Mouse (Mus musculus): ENCODE results near the gene Map3k5.
A peak's percentile ranks its signal among the peaks of the same experiment; 100 is the strongest.

Map3k5 gene

DNA sequence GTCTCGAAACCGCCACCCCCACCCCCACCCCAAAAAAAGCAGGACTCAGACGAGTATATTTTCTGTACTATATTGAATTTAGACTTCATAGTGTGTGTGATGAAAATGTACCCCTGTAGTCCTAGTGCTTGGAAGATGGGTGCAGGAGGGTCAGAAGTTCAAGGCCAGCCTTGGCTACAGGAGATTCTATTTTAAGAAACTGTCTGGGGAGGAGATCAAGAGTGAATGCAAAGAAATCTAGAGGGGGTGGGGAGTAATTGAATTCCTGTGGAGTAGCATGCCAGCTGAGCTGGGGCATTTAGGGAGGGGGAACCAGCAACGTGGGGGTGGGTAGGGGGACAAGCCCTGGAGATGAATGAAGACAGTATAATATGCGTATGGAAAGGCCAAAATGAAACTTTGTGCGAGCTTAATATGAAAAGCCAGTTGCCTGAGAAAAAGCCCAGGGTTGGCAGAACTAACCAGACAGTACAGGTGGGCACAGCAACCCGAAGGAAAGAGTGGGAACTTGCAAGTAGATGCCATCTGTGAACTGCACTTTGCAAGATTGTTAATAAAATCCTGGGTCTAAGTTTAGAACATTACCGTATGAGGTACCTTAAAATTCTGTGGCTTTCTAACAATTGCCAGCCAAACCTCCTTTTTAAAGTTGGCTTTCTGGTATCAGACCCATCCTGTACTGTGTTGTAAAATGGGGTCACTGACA lies 222.9 kb downstream of the Map3k5 start:
- no peak for DNase-seq (ENCODE audit: low spot score)

DNA sequence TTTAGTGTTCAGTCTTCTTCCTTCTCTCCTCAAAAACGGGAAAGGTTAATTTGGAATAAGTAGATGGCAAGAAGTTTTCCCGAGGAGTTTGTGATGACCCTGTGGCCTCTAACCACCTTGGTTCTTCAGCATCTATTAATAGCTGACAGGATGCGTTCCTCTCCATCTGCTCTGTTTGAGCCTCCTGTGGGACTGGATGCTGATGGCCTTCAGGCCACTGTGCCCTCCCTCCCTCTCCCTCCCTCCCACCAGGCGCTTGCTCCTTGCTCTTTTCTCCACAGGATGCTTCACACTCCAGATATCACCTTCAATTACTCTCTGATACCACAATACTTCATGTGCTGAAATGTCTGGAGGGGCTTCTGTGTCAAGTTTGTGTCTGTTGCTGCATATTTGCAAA lies 224.5 kb downstream of the Map3k5 start:
- DNase-seq (ENCODE audit: low spot score): no peak

DNA sequence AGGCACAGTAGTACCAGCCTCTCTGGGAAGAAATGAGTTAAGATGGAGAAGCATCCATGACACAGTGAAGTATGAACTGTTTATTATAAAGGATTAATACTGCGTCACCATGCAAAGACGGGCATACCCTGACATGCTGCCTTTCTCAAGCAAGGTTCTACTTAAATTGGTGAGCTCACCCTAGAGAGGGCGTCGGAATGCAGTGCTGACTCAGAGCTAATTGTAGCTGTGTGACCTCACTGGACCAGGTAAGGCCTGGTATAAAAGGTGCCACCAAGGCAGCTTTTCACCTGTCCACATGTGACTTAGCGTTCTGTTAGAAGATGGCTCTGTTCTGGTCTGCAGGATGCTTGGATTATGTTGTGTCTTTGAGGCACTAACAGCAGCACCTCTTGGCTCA lies 225.0 kb downstream of the Map3k5 start:
- DNase-seq (ENCODE audit: low spot score): no peak

DNA sequence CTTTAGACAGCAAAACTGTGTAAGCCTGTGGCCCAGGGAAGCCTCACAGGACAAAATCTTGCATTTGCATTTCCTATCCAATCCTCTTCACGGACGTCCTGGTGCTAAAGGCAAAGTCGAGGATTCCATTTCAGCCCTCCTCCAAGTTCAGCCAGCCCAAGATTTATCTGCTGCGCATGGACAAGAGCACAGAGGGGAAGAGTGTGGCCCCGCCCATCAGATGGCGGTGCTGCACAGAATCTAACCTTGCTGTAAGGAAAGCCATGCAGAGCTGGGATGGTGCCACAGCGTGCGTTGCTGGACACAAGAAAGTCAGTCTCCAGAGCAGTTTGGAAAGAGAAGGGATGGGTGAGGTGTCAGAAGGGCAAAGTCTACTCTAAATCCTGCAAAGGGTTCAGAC lies 226.6 kb downstream of the Map3k5 start:
- no peak for DNase-seq (ENCODE audit: low spot score)

DNA sequence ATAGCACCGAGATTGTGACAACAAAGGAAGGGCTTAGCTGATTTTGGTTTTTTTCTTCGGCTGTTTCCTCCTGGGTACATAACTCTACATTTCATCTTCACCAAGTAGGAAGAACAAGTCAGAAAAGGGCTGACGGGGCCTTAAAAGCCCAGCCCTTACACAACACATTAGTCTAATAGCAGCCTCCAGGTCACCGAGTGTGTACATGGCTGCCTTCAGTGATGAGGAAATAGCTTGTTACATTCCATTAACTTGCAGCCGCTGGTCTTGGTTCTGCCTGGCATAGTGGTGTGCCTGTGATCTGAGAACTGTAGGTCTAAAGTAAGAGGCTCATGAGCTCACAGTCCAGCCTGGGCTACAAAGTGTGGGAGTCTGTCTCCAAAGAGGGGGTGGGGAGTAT lies 230.5 kb downstream of the Map3k5 start:
- no peak for DNase-seq (ENCODE audit: low spot score)

DNA sequence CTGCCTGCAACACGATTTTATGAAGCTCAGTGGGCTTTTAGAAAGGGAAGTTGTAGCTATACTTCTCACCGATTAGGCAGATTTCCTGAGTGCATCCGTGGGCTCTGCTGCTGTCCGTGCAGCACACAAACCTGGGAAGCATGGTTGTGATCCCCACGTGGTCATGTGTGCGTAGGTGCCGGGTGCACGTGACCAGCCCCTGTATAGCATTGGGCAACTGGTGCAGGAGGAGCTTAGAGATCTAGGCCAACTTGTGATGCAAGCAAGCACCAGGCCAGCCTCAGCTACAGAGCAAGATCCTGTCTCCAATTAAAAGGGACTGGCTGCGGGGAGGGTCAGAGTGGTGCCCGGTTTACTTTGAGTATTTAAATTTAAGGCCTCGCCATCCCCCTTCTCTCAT lies 232.5 kb downstream of the Map3k5 start:
- DNase-seq (ENCODE audit: low spot score): peak; percentile 21

DNA sequence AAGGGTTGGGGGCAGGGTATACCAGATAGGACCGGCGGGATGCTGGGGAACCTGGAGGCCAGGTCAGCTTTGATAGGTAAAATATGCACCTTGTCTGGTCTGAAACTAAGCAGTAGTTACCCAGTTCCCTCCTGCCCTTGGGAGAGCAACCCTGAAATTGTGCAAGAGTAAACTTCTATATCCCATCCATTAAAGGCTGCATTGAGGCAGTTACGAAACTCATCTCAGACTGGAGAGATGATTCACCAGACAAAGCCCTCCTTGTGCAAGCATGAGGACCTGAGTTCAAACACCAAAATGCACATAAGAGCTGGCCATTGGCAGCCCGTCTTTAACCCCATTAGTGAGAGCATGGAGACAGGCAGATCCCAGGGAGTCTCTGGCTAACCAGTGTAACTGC lies 233.2 kb downstream of the Map3k5 start:
- DNase-seq (ENCODE audit: low spot score): no peak

DNA sequence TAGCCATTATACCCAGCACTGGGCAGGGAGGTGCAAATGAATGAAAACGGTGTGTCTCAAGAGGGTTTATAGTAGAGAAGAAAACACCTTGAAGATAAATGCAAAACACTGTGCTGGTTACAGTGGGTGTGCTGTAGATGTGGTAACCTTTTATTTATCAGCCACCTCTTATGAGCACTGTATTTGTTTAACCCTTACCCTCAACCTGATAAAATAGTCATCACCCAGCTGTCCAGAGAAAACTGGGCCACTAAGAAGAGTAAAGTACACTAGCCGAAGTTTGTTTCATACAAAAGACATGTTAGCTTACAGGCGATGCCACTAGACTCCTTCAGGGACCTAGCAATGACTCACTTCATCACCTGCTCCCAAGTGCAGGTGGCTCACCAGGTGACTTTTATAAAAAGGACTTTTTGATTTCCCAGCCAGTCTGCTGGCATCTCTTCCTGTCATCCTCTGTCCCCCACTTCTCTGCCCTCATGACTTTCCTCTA lies 235.0 kb downstream of the Map3k5 start:
- DNase-seq (ENCODE audit: low spot score): no peak

DNA sequence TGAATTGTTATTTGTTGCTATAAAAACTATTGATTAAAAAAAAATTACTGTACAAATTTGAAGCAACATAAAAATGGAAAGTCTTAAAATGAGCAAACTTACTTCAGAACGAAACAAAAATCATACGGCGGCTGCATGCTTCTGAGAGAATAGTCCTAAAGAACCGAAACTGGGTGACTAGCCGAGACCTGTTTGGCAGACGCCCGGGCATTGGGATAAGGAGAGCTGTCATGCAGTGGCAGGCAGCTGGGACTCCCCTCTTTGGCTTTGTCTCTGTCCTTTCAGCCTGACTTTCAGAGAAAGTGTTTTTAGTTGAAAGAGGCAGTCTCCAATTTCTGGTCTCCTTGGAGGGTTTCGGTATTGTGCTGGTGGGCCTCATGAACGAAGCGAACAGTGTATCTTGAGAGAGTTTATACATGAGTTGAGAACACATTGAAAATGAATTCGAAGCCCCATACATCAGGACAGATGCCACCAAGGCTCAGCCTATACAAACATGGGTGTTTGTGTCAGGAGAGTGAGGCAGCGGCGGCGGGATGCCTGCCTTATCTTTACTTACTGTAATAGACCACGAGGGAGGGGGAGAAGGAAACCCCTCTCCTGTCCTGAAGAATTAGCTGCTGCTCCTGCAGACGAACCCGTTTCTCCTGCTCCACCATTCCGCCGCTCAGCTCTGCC lies 235.8 kb downstream of the Map3k5 start:
- peak; percentile 60 for DNase-seq (ENCODE audit: low spot score)

DNA sequence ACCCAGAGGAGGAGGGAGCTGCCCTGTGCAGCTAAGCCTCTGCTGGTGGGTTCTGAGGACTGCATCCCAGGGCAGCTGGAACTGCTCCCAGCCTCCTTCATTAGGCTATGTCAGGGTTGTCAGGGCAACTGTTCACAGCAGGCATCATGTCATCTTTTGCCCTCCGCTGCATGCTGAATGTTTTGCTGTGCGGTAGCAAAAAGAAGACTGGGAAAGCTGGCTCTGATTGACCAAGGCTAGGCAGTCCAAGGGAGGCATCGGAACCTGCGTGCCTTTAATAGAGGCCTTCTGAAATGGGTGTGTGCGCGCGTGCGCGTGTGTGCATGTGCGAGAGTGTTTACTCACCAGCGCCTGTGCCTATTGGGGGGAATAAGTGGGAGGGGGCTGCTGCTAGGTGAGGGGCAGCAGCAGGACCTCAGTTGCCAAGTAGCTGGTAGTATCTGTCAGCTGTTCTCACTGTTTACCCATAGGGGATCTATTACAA lies 236.4 kb downstream of the Map3k5 start:
- peak; percentile 96 for DNase-seq (ENCODE audit: low spot score)

DNA sequence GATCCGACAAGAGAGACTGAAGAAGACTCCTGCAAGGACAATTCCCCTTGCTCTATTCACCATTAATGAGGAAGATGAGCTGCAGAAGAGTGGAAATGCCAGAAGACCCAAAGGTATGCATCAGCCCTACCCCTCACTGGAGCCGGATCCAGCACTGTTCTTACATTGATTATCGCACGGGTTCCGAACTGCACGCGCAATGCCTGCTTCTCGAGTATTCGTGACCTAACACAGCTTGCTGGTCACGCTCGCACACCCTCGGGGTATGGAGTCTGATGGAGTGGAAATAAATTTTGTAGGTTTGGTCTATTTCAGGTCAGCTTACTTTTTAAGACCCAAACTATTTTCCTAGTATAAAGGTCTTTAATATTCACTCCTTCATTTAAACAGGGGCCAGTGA lies 236.9 kb downstream of the Map3k5 start:
- DNase-seq (ENCODE audit: low spot score): no peak

DNA sequence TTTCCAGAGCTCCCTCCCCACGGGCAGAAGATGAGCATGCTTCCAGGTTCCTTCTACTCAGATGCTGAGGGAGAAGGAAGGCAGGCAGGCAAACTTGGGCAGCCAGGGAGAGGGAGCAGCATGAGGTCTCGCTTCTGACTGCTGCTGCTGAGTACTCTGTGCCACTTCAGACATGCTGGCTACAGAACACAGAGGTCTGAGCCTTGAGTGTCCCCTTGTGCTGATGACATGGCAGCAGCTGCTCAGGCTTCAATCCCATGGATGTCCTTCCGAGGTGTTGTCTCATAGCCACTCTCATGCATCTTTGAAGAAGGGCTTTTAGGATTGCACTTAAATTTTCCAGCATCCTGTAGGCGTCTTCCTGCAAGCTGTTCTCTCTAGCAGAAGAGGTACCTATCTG lies 237.5 kb downstream of the Map3k5 start:
- DNase-seq (ENCODE audit: low spot score): no peak

DNA sequence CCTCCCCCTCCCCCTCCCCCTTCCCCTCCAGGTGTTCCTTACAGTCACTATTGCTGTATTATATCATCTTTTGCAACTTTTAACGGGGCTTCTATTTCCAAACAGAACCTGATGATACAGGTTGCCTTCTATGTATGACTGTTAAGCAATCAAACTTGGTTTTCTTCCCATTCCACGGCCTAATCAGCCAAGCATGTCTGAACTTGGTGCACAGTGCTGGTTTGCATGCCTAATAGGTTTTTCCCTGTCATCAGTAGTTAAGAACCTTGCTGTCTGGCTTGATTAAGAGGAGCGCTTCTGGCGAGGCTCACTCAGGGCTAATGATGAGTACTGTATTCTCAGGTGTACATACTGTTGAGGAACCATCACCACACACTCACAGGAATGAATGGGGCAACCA lies 239.5 kb downstream of the Map3k5 start:
- DNase-seq (ENCODE audit: low spot score): no peak

DNA sequence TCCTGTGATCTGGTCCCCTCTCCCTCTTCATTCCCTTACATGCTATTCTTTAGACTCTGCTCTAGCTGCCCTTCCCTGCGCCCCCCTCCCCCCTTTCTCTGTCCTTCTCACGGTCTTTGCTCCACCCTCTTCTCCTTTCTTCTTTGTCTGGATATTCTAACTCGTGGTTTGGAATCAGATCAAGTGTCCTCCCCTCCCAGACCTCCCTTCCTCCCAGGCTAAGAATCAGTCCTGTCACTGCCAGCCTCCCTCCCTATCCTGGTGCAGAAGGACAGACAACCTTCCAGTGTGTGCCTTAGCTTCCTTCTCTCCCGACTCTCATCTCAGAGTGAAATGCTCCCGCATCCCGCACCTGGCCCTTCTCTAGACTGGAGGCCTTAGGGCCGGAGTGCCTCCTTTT lies 241.8 kb downstream of the Map3k5 start:
- no peak for DNase-seq (ENCODE audit: low spot score)

DNA sequence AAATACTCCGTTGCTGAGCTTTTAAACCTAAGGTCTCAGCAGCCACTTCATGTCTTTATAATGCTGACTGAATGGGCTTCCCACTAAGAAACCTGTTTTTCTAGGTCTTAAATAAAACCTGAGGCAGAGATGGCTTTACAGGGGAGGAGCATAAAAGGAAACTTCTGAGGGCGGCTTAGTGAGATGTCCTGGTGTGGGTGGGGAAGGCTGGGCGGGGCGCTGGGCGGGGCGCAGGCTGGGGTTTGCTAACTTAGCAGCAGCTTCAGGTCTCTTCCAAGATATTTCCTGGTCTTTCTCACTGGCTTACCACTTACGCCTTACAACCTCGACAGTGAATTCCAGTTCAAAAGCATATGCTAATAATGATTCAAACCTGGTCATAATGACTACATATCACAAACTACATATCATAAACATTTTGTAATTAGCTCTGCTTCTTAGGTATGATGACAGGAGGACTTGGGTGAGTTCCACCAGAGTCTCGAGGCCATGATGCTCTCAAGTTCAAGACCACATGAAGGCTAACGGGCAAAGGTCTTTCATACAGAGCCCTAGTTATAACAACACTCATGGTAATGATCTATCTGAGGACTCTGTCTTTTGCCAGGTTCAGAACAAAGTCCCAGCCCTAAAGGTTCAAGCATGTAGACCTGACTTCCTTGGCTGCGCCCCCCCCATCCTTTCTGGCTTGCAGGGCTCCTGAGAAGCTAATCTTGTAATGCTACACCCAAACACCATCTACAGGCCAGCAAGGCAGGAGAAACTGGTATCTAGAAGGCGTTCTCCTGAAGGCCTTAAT lies 244.7 kb downstream of the Map3k5 start:
- no peak for DNase-seq (ENCODE audit: low spot score)

DNA sequence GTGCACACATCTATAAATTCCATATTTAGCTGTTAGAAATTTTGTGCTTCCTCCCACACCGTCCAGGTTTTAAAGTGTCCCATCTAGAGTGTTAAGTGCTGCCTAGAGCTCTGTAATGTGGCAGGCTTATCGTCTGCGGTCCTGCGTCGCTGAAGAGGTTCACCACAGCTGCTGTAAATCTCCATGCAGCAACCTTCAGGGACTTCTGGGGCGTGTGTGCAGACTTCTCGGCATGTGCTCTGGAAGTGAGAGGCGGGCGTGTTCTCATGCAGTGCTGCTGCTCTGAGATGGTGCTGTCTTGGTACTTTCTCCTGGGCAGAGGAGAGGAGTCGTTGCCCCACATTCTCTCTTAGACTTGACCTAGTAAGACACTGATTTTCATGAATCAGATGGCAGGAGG lies 246.9 kb downstream of the Map3k5 start:
- no peak for DNase-seq (ENCODE audit: low spot score)

DNA sequence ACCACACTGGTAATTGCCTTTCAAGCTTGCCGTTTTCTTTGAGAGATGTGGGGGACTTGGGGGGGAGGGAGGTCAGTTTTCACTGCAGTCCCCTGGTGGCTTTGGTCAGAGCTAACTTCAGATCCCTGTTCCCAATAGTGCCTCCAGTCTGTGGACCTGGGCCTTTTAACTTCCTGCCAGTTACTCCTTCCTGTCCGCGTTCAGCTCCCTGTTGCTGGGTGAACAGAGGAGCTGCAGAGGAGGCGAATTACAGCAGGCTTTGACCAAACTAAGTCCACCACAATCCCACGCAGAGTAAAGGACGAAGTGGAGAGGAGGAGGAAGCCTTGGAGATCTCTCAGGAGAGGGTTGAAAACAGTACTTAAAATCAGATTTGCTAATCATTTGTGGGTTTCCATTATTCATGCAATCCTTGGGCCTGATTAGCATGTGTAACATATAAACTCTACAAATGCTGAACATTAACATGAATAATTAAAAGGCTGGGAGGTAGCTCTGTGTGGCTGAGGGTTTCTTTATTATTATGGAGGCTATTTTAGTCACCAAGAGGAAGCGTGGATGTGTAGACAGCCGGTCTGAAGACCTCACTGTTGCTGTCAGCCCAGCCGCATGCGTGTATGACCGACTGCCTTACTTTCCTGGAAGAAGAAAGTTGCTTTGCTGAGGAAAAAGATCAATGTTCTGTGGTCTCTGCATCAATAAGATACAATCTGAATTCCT lies 247.6 kb downstream of the Map3k5 start:
- DNase-seq (ENCODE audit: low spot score): no peak

DNA sequence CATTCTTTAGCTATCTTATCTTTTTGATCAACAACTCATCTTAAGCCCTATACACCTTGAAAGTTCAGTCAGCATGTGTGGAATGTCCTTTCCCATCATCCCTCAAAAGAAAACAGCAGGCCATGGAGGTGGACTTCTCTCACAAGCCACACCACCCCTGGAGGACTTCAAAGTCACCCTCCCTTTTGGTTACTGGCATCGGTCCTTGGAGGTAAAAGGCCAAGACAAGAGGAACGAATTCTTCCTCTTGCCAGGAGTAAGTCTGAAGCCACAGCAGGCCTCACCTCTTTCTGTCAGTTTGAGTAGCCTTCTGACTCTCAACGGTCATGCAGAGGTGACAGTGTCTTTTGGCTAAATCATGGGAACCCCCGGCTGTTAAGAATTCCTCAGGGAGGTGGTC lies 250.1 kb downstream of the Map3k5 start:
- DNase-seq (ENCODE audit: low spot score): no peak

DNA sequence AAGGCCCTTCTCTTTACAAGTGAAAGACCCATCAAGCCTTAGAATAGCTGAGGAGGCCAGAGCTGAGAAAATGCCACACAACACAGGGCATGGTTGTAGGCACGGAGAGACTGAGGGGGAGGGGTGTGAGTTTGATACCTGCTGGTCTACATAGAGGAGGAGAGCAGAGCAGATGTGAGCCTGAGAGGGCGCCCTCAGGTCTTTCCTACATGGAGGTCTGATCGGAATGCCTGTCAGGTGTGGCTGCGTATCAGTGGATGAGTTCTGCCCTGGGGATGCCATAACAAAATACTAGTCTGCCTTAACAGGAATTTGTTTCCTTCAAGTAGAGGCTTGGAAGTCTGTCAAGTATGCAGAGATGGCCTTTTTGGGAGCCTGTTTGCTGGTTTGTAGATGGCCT lies 251.0 kb downstream of the Map3k5 start:
- no peak for DNase-seq (ENCODE audit: low spot score)

DNA sequence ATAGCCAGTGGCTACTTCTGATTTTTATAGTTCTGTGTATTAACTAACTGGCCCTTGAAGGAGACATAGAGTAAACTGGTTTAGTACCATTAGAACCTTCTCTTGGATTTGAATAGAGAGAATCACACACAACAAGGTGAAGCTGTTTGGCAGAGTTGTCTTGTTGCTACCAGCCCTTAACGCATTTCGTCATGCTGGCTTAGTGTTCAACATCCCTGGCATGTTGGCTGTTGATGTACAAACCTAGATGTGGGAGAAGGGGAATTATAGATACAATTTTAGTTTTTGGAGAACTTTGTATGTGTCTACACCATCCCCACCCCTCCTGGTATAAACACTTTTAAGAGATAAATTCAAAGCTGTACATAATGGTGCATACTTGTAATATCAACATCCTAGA lies 251.5 kb downstream of the Map3k5 start:
- DNase-seq (ENCODE audit: low spot score): no peak

DNA sequence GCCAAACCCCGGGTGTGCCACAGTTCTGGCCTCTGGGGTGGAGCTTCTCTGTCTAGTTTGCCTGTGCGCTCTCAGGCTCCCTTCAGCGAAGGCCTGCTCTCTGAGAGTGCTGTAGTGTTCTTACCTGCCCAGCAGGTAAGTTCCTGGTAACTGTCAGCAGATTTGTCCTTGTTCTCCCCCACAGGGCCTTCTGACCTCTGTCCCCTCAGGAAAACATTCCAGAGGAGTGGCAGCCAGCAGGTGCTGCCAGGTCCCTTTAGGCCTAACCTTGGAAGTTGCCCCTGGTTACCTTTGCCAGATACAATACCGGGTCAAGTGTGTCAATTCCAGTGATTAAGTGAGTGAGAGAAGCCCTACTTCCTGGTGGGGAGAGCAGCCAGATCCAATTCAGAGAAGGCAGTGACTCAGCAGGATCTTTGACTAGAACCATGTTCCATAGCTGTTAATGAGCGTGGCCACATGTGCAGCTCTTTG lies 252.6 kb downstream of the Map3k5 start:
- no peak for DNase-seq (ENCODE audit: low spot score)

DNA sequence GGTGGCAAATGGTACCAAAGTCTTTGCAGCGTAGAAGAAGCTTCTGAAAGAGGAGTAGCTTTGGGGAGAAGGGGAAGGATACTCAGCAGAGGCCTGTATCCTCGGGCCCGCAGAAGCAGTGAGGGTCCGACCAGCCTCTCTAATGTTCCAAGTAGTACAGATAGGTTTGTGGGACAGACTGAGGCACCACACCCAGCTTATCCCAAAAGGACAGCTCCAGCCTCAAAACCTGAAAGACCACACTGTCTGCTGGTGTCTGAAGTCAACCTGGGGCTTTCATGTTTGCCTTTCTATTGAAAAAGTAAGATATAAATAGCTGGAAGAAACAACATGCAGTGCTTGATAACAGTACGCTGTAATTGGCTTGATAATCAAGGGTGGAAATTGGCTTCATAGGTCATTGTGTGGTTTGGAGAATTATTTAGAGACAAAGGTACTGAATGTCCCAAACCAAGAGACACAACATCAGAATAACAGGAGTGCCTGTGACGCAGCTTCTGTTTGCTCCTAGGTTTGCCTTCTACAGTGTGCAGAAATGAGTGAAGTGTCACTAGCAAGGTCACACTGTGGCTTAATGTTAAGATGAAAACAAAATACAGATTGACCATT lies 256.0 kb downstream of the Map3k5 start:
- DNase-seq (ENCODE audit: low spot score): no peak

All from MN1 (cell line).